ENCODE assay signal across 9 mouse cellular contexts in the genomic region with DNA sequence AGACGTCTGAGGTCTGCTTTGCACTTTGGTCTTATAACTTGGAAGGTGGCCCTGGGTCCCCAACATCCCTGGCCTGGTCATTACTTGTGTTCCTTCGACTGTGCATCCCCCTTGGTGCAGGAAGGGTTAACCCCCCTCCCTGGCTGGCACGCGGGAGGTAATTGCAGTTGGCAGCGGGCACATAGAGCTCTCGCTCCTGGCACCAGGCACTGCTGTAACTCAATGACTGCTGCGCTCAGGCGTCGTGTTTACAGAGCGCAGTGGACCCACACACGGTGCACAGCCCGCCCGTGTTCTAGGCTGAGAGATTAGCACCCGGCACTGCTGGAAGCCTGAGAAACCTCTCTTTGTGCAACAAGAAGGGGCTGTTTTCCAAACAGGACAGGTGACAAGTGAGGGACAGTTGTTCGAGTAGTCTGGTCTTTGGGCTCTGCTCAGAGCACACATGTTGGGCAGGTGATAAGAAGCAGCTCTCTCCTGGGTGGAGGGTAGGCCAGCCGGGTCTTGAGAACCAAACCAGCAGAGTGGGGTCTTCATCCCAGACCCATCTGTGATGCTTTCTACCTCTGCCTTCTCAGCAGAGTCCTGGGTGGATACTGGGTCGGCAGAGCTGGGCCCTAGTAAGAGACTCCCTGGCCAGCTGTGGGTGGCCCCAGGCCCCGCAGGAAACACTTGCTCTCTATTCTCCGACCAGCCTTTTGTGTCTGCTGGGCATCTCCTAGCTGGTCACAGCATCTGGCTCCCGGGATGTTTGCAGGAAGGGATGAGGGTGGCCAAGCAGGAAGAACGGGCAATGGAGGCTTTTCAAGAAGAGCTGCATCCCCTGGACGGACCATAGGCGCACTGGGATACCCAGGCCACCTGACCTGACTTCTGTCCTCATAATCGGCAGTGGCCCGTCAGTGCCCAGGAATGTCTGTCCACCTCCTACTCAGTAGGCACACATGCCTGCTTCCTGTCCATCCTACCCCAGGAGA. TPM values are rescaled to one million over a fixed set of nuclear protein-coding genes. Genes with fewer than 3 reads are reported as not detected.
DNase-seq lines count a peak whose midpoint lies in the region; ATAC-seq and TF ChIP-seq lines count a peak whose summit lies in the region.
"Had no signal": no experiment of that assay in that cellular context is flagged by ENCODE, and none has a peak within 500 bp of the region (broad histone marks: within the 10 kb centered on the region; RNA-seq: fewer than 3 reads in every experiment).

No protein-coding gene starts in this region.

- no peaks in the 10 kb centered on the region for H3K9me3 ChIP-seq in midbrain, embryonic 10.5 days (replicated peaks)
- no peaks in the 10 kb centered on the region for H3K9me3 ChIP-seq in midbrain, embryonic 11.5 days (ENCODE audit: control insufficient read depth, low read length)
- H3K9me3 ChIP-seq in neural tube, embryonic 14.5 days (ENCODE audit: control insufficient read depth, low read length), result no peaks in the 10 kb centered on the region
- H3K9me3 ChIP-seq: liver, embryonic 15.5 days had no signal

- H3K27ac ChIP-seq in midbrain, embryonic 10.5 days (replicated peaks), result 0 out of 2 replicates have a peak overlapping the region, but pooled peaks have one; percentile 75
- H3K27ac ChIP-seq in midbrain, embryonic 11.5 days (ENCODE audit: low read depth, low read length), result no peak overlapping the region
- 0 out of 2 replicates have a peak overlapping the region, but pooled peaks have one; percentile 8 for H3K27ac ChIP-seq in neural tube, embryonic 14.5 days (ENCODE audit: low read depth, low read length)
- H3K27ac ChIP-seq in heart, adult 2 months, result no peak overlapping the region
- H3K27ac ChIP-seq: liver, embryonic 15.5 days had no signal

- H3K4me3 ChIP-seq in midbrain, embryonic 10.5 days, result 0 out of 2 replicates have a peak overlapping the region, but pooled peaks have one; percentile 11
- H3K4me3 ChIP-seq in midbrain, embryonic 11.5 days (ENCODE audit: low read depth, low read length), result no peak overlapping the region
- no peak overlapping the region for H3K4me3 ChIP-seq in neural tube, embryonic 14.5 days (ENCODE audit: low read depth, low read length)
- no peak overlapping the region for H3K4me3 ChIP-seq in heart, adult 2 months
- H3K4me3 ChIP-seq: liver, embryonic 15.5 days had no signal

- ATAC-seq in midbrain, embryonic 11.5 days (ENCODE audit: low FRiP score), result no peak
- ATAC-seq in neural tube, embryonic 14.5 days (ENCODE audit: low read depth), result peak; percentile 44; the same call in 1 of the 2 replicates

- H3K9ac ChIP-seq in midbrain, embryonic 11.5 days (ENCODE audit: low read length), result no peak overlapping the region
- H3K9ac ChIP-seq in neural tube, embryonic 14.5 days (replicated peaks; ENCODE audit: low read depth, low read length), result no peak overlapping the region
- no peak overlapping the region for H3K9ac ChIP-seq in heart, adult 2 months (ENCODE audit: low read depth, low read length)
- H3K9ac ChIP-seq: liver, embryonic 15.5 days had no signal

- no peaks in the 10 kb centered on the region for H3K27me3 ChIP-seq in midbrain, embryonic 10.5 days (ENCODE audit: low read depth, poor library complexity, severe bottlenecking)
- no peaks in the 10 kb centered on the region for H3K27me3 ChIP-seq in midbrain, embryonic 11.5 days (ENCODE audit: control insufficient read depth, insufficient read depth, low read length)
- H3K27me3 ChIP-seq in neural tube, embryonic 14.5 days (ENCODE audit: control insufficient read depth, insufficient read depth, low read length), result no peaks in the 10 kb centered on the region
- no peaks in the 10 kb centered on the region for H3K27me3 ChIP-seq in heart, adult 2 months (ENCODE audit: control insufficient read depth, insufficient read depth, low read length)
- H3K27me3 ChIP-seq: liver, embryonic 15.5 days had no signal

- peaks cover 99% of the 10 kb centered on the region for H3K4me1 ChIP-seq in midbrain, embryonic 10.5 days
- peaks cover 60% of the 10 kb centered on the region for H3K4me1 ChIP-seq in midbrain, embryonic 11.5 days (ENCODE audit: control insufficient read depth, insufficient read depth, low read length)
- peaks cover 83% of the 10 kb centered on the region for H3K4me1 ChIP-seq in neural tube, embryonic 14.5 days (ENCODE audit: control insufficient read depth, insufficient read depth, low read length)
- peaks cover 42% of the 10 kb centered on the region for H3K4me1 ChIP-seq in heart, adult 2 months (ENCODE audit: control insufficient read depth, insufficient read depth, low read length)

- no peak for TF ChIP-seq EP300 in heart, adult 2 months (IDR thresholded peaks at IDR 0.05; ENCODE audit: insufficient read depth, low read depth, low read length)

- H3K36me3 ChIP-seq in midbrain, embryonic 10.5 days, result peaks cover 77% of the 10 kb centered on the region
- peaks cover 4% of the 10 kb centered on the region; the same call in 1 of the 2 replicates for H3K36me3 ChIP-seq in midbrain, embryonic 11.5 days (ENCODE audit: control insufficient read depth, insufficient read depth, low read length)
- no peaks in the 10 kb centered on the region for H3K36me3 ChIP-seq in neural tube, embryonic 14.5 days (ENCODE audit: control insufficient read depth, insufficient read depth, low read length)
- peaks cover 2% of the 10 kb centered on the region; the same call in 1 of the 2 replicates for H3K36me3 ChIP-seq in heart, adult 2 months (ENCODE audit: control insufficient read depth, insufficient read depth, low read length)
- H3K36me3 ChIP-seq: liver, embryonic 15.5 days had no signal

- 78% methylated on average over 25 of the region's 25 CpGs for WGBS in midbrain, embryonic 10.5 days
- 79% methylated on average over 25 of the region's 25 CpGs for WGBS in midbrain, embryonic 11.5 days
- WGBS in neural tube, embryonic 14.5 days, result 52% methylated on average over 25 of the region's 25 CpGs
- WGBS in heart, adult 2 months, result 72% methylated on average over 25 of the region's 25 CpGs

- no peak for TF ChIP-seq CTCF in heart, adult 2 months (IDR thresholded peaks at IDR 0.05)

- H3K4me2 ChIP-seq in midbrain, embryonic 11.5 days, result no peak overlapping the region
- no peak overlapping the region for H3K4me2 ChIP-seq in neural tube, embryonic 14.5 days (ENCODE audit: low read depth, low read length)
- H3K4me2 ChIP-seq: liver, embryonic 15.5 days had no signal

- intact Hi-C loops in heart, adult 2 months (cut with DNase I), result loop anchor here (5.0 kb wide), 1 partner anchor 118 kb away; no protein-coding TSS in a partner anchor

- DNase-seq in adrenal gland, postnatal 10 days, result peak; percentile 69
- DNase-seq in adrenal gland, postnatal 4 days (ENCODE audit: low spot score in 2 of 2), result no peak
- DNase-seq in midbrain, embryonic 10.5 days (ENCODE audit: low spot score), result no peak
- no peak for DNase-seq in midbrain, embryonic 11.5 days (ENCODE audit: low spot score, missing footprints)
- DNase-seq in kidney, postnatal 4 days, result peak; percentile 59 to 74
- no peak for DNase-seq in yolk sac, embryonic 10.5 days (ENCODE audit: low spot score)
- DNase-seq in heart, adult 2 months, result no peak

- no peak for TF ChIP-seq POLR2A in heart, adult 2 months (IDR thresholded peaks at IDR 0.05; ENCODE audit: insufficient read depth, low read depth, low read length)

- 0 out of 2 replicates have a peak, but pooled peaks cover 1% of the 10 kb centered on the region for H3K79me2 ChIP-seq in heart, adult 2 months (replicated peaks; ENCODE audit: control insufficient read depth, insufficient read depth, low read length)

RNA-seq across cellular contexts. Expression of a gene that starts 27.3 kb away (rescaled TPM):
- 10 to 100 TPM; 13.8 to 20.5 TPM for total RNA-seq in adrenal gland, postnatal 10 days (2021)
- 10 to 100 TPM; 25.3 to 26.7 TPM for total RNA-seq in adrenal gland, postnatal 4 days (2021)
- 14.3 and 16.6 TPM in 2 replicates for polyA plus RNA-seq in midbrain, embryonic 10.5 days (2016; fragmentation: Nextera tagmentation; extraction: Ambion mirVana)
- polyA plus RNA-seq in midbrain, embryonic 11.5 days (2014; fragmentation: Nextera tagmentation; extraction: Ambion mirVana), result 17.6 and 20.6 TPM in 2 replicates
- 17.0 and 20.8 TPM in 2 replicates for polyA plus RNA-seq in neural tube, embryonic 14.5 days (2014; fragmentation: Nextera tagmentation; extraction: Ambion mirVana)
- 1 to 10 TPM; 5.4 to 9.7 TPM for total RNA-seq in heart, adult 2 months (2021)
- 5.9 and 6.4 TPM in 2 replicates for polyA plus RNA-seq in heart, adult 2 months (2012; rRNA removed)

Comparison
In these comparisons a context has a peak if more than half of its experiments do, and no peak if none do; other contexts are left out.
1. DNase-seq: peak in adrenal gland, postnatal 10 days (single experiment) and kidney, postnatal 4 days (2 of 2); none in adrenal gland, postnatal 4 days (0 of 2), midbrain, embryonic 10.5 days (single experiment), midbrain, embryonic 11.5 days (single experiment), yolk sac, embryonic 10.5 days (single experiment) and heart, adult 2 months (0 of 2).
2. H3K27ac ChIP-seq: peak in midbrain, embryonic 10.5 days (single experiment) and neural tube, embryonic 14.5 days (single experiment); none in midbrain, embryonic 11.5 days (single experiment) and heart, adult 2 months (single experiment).